Mouse (Mus musculus): ENCODE measurements around the gene Sphk2. TPM values are rescaled to one million over a fixed set of nuclear protein-coding genes. Genes with fewer than 3 reads are reported as not detected.

Sphk2 gene
- polyA plus RNA-seq, 1 experiment from 2014 or later: 17.2 TPM

DNA sequence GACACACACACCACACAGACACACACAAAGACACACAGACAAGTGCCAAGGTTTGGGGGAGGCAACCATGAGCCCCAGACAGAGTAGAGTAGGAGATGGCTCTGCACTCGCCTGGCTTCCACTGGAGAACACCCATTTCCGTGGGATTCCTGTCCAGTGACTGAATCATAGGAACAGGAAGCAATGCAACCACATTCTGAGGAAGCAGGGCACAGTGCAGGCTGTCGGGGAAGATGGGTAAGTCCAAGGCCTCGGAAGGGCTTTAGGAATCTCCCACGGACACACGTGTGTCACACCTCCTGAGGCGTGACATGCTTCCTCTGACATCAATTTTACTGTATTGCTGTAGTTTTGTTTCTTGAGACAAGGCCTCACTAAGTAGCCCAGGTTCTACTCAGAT is 30.3 kb upstream of the Sphk2 start:
- DNase-seq: no peak
- Histone ChIP-seq H3K9me3 (ENCODE audit: control insufficient read depth, low read length) (no peaks in the 10 kb centered on the region), H3K27me3 (ENCODE audit: control insufficient read depth, insufficient read depth, low read length) (no peaks in the 10 kb centered on the region), H3K4me2 (ENCODE audit: low read length) (no peak overlapping the region), H3K9ac (replicated peaks; ENCODE audit: low read length) (no peak overlapping the region), H3K4me1 (ENCODE audit: control insufficient read depth, insufficient read depth, low read length) (0 out of 2 replicates have a peak, but pooled peaks cover 3% of the 10 kb centered on the region), H3K36me3 (ENCODE audit: control insufficient read depth, insufficient read depth, low read length) (no peaks in the 10 kb centered on the region), H3K4me3 (replicated peaks; ENCODE audit: low read depth, low read length) (no peak overlapping the region), H3K27ac (replicated peaks; ENCODE audit: low read depth, low read length) (no peak overlapping the region)
- no peak for ATAC-seq (ENCODE audit: low FRiP score, low TSS enrichment)
- WGBS: 81% methylated on average over 7 of the region's 7 CpGs

DNA sequence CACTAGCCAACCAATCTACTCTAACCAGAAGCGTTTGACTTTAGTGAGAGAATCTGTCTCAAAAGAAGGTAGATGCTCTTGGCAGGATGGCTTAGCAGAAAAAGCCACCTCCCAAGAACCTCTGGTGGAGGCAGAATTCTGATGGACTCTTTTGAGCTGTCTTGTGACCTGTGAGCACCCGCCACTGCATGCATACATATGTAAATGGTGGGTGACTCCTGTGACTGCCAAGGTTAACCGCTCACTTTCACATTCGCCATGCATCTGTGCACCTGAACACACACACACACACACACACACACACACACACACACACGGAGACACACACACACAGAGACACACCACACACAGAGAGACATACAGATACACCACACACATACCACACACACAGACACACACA is 29.6 kb upstream of the Sphk2 start:
- Histone ChIP-seq H3K36me3 (ENCODE audit: control insufficient read depth, insufficient read depth, low read length) (no peaks in the 10 kb centered on the region), H3K9ac (replicated peaks; ENCODE audit: low read length) (no peak overlapping the region), H3K4me2 (ENCODE audit: low read length) (no peak overlapping the region), H3K4me3 (replicated peaks; ENCODE audit: low read depth, low read length) (no peak overlapping the region), H3K27me3 (ENCODE audit: control insufficient read depth, insufficient read depth, low read length) (no peaks in the 10 kb centered on the region), H3K27ac (replicated peaks; ENCODE audit: low read depth, low read length) (no peak overlapping the region), H3K4me1 (ENCODE audit: control insufficient read depth, insufficient read depth, low read length) (0 out of 2 replicates have a peak, but pooled peaks cover 3% of the 10 kb centered on the region), H3K9me3 (ENCODE audit: control insufficient read depth, low read length) (no peaks in the 10 kb centered on the region)
- no peak for DNase-seq
- WGBS: 83% methylated on average over 5 of the region's 5 CpGs
- ATAC-seq (ENCODE audit: low FRiP score, low TSS enrichment): no peak

DNA sequence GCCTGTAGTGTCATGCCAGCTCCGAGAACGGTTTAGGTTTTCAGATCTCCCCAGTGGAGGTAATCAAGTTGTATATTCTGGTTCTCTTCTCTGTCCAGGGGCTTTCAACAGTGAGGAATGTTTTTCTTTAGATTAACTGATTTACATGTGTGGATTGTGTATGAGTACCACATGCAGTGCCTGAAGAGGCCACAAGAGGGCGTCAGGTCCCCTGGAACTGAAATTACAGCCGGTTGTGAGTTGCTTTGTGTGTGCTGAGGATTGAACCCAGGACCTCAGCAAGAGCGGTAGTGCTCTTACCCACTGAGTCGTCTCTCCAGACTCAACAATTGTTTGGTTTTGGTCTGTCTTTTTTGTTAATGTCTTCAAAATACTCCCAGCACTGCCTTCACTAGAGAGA is 28.7 kb upstream of the Sphk2 start:
- Histone ChIP-seq H3K27ac (replicated peaks; ENCODE audit: low read depth, low read length) (no peak overlapping the region), H3K27me3 (ENCODE audit: control insufficient read depth, insufficient read depth, low read length) (no peaks in the 10 kb centered on the region), H3K4me1 (ENCODE audit: control insufficient read depth, insufficient read depth, low read length) (0 out of 2 replicates have a peak, but pooled peaks cover 3% of the 10 kb centered on the region), H3K4me2 (ENCODE audit: low read length) (no peak overlapping the region), H3K9ac (replicated peaks; ENCODE audit: low read length) (no peak overlapping the region), H3K9me3 (ENCODE audit: control insufficient read depth, low read length) (no peaks in the 10 kb centered on the region), H3K4me3 (replicated peaks; ENCODE audit: low read depth, low read length) (no peak overlapping the region), H3K36me3 (ENCODE audit: control insufficient read depth, insufficient read depth, low read length) (no peaks in the 10 kb centered on the region)
- ATAC-seq (ENCODE audit: low FRiP score, low TSS enrichment) (no peak), DNase-seq (no peak)
- WGBS: 66% methylated on average over 6 of the region's 6 CpGs

DNA sequence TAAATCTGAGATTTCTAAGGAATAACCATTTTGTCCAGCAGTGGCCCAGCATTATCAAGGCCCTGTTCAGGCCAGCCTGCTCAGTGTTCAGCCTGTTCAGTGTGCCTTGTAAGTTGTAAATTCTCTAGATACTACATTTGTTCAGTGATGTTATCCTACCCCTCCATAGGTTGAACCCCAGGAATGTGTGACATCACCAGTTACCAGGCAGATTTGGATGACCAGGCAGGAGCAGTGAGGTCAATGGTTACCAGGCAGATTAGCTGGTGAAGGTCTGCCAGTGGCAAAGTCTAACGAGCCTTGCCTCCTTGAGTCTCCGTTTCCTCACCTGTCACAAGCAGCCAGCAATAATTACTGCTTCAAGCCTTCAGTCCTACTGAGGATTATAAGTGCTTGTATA is 26.6 kb upstream of the Sphk2 start:
- H3K4me3 ChIP-seq (replicated peaks; ENCODE audit: low read depth, low read length): no peak overlapping the region
- 44% methylated on average over 2 of the region's 2 CpGs for WGBS
- no peak overlapping the region for H3K4me2 ChIP-seq (ENCODE audit: low read length)
- H3K27ac ChIP-seq (replicated peaks; ENCODE audit: low read depth, low read length): no peak overlapping the region
- H3K9ac ChIP-seq (replicated peaks; ENCODE audit: low read length): no peak overlapping the region
- H3K9me3 ChIP-seq (ENCODE audit: control insufficient read depth, low read length): no peaks in the 10 kb centered on the region
- H3K4me1 ChIP-seq (ENCODE audit: control insufficient read depth, insufficient read depth, low read length): 0 out of 2 replicates have a peak, but pooled peaks cover 1% of the 10 kb centered on the region
- DNase-seq (peak; percentile 63), ATAC-seq (ENCODE audit: low FRiP score, low TSS enrichment) (no peak)
- H3K36me3 ChIP-seq (ENCODE audit: control insufficient read depth, insufficient read depth, low read length): no peaks in the 10 kb centered on the region
- no peaks in the 10 kb centered on the region for H3K27me3 ChIP-seq (ENCODE audit: control insufficient read depth, insufficient read depth, low read length)

DNA sequence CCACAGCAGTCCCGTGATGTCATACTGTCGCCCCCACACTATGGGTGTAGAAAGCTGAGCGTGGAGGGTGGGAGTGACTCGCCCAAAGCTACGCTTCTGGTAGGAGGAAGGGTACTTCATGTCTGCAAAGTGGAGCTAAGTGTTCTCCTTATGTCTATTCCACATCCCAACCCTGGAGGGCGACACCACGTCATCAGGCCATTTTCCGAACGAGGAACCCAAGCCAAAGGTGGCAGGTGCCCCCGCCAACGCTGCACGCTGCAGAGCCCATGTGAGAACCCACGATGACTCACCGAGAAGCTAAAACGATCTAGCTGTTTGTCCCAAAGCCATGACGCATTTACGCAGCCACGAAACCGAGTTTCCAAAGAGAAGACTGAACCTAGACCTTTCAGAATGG is 24.5 kb upstream of the Sphk2 start:
- 33% methylated on average over 19 of the region's 19 CpGs for WGBS
- no peak overlapping the region for H3K4me3 ChIP-seq (replicated peaks; ENCODE audit: low read depth, low read length)

DNA sequence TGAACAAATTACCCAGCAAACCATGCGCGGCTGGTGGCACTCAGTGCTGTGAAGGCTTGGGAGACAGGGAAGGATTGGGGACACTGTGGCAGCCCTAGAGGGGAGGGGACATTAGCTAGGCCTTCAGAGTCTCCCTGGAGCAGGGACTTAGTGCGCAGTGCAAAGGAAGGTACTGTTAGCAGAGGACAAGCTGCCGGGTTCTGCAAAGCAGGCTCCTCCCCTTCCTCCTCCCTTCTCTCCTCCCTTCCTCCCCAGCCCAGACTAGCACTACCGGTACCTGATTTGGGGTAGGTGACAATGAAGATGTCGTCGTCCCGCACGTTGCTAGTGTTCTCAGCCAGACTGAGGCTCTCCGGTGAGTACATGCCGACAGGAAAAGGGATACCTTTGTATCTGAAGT is 24.0 kb upstream of the Sphk2 start:
- H3K4me3 ChIP-seq (replicated peaks; ENCODE audit: low read depth, low read length): no peak overlapping the region
- H3K4me1 ChIP-seq (ENCODE audit: control insufficient read depth, insufficient read depth, low read length): no peaks in the 10 kb centered on the region

More for the DNA sequence above, 24.5 kb upstream of the Sphk2 start:
- H3K9me3 ChIP-seq (ENCODE audit: control insufficient read depth, low read length): no peaks in the 10 kb centered on the region
- no peak overlapping the region for H3K4me2 ChIP-seq (ENCODE audit: low read length)
- H3K9ac ChIP-seq (replicated peaks; ENCODE audit: low read length): no peak overlapping the region
- H3K27ac ChIP-seq (replicated peaks; ENCODE audit: low read depth, low read length): no peak overlapping the region
- no peaks in the 10 kb centered on the region for H3K36me3 ChIP-seq (ENCODE audit: control insufficient read depth, insufficient read depth, low read length)
- ATAC-seq (ENCODE audit: low FRiP score, low TSS enrichment): no peak
- H3K27me3 ChIP-seq (ENCODE audit: control insufficient read depth, insufficient read depth, low read length): no peaks in the 10 kb centered on the region
- peak; percentile 31 for DNase-seq
- no peaks in the 10 kb centered on the region for H3K4me1 ChIP-seq (ENCODE audit: control insufficient read depth, insufficient read depth, low read length)

DNA sequence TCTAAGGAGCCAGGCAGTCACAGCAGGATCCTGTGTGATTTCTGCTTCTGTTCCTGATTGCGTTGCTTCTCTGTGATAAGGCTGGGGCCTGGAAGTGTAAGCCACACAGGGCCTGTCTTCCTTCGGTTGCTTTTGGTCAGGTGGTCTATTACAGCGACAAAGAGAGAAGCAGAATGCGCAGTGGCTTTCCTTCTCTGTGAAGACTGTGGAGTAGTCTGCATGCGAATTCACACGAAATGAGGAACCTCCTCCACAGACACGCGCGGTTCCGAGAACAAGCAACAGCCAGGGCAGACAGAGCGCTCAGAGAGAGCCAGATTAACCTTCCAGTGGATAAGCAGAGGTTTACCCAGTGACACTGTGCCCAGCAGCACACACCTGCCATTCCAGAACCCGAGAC is 23.5 kb upstream of the Sphk2 start:
- no peaks in the 10 kb centered on the region for H3K9me3 ChIP-seq (ENCODE audit: control insufficient read depth, low read length)
- H3K4me2 ChIP-seq (ENCODE audit: low read length): no peak overlapping the region
- H3K36me3 ChIP-seq (ENCODE audit: control insufficient read depth, insufficient read depth, low read length): no peaks in the 10 kb centered on the region
- no peak overlapping the region for H3K4me3 ChIP-seq (replicated peaks; ENCODE audit: low read depth, low read length)
- no peaks in the 10 kb centered on the region for H3K27me3 ChIP-seq (ENCODE audit: control insufficient read depth, insufficient read depth, low read length)
- no peaks in the 10 kb centered on the region for H3K4me1 ChIP-seq (ENCODE audit: control insufficient read depth, insufficient read depth, low read length)
- WGBS: 89% methylated on average over 12 of the region's 12 CpGs
- DNase-seq (no peak), ATAC-seq (ENCODE audit: low FRiP score, low TSS enrichment) (no peak)
- no peak overlapping the region for H3K27ac ChIP-seq (replicated peaks; ENCODE audit: low read depth, low read length)
- H3K9ac ChIP-seq (replicated peaks; ENCODE audit: low read length): no peak overlapping the region

More for the DNA sequence above, 24.0 kb upstream of the Sphk2 start:
- WGBS: 37% methylated on average over 11 of the region's 11 CpGs
- no peaks in the 10 kb centered on the region for H3K27me3 ChIP-seq (ENCODE audit: control insufficient read depth, insufficient read depth, low read length)
- no peak overlapping the region for H3K4me2 ChIP-seq (ENCODE audit: low read length)
- H3K9me3 ChIP-seq (ENCODE audit: control insufficient read depth, low read length): no peaks in the 10 kb centered on the region
- DNase-seq (no peak), ATAC-seq (ENCODE audit: low FRiP score, low TSS enrichment) (no peak)
- H3K9ac ChIP-seq (replicated peaks; ENCODE audit: low read length): no peak overlapping the region
- H3K36me3 ChIP-seq (ENCODE audit: control insufficient read depth, insufficient read depth, low read length): no peaks in the 10 kb centered on the region
- no peak overlapping the region for H3K27ac ChIP-seq (replicated peaks; ENCODE audit: low read depth, low read length)

DNA sequence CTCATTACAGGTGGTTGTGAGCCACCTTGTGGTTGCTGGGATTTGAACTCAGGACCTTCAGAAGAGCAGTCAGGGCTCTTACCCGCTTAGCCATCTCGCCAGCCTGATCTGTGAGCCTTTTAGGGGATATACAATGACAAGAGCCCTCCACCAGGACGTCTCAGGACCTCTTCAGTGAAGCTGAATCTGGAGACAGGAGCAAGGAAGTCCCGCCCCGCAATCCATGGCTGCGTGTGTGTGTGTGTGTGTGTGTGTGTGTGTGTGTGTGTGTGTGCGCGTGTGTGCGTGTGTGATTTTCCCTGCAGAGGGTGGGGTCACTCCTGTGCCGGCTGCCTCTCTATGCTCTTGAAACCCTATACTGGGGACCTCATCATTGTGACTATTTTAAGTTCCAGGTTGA is 22.0 kb upstream of the Sphk2 start:
- Histone ChIP-seq H3K9me3 (ENCODE audit: control insufficient read depth, low read length) (no peaks in the 10 kb centered on the region), H3K9ac (replicated peaks; ENCODE audit: low read length) (no peak overlapping the region), H3K4me3 (replicated peaks; ENCODE audit: low read depth, low read length) (no peak overlapping the region), H3K27ac (replicated peaks; ENCODE audit: low read depth, low read length) (no peak overlapping the region), H3K4me1 (ENCODE audit: control insufficient read depth, insufficient read depth, low read length) (no peaks in the 10 kb centered on the region), H3K36me3 (ENCODE audit: control insufficient read depth, insufficient read depth, low read length) (no peaks in the 10 kb centered on the region), H3K4me2 (ENCODE audit: low read length) (no peak overlapping the region), H3K27me3 (ENCODE audit: control insufficient read depth, insufficient read depth, low read length) (no peaks in the 10 kb centered on the region)
- 67% methylated on average over 10 of the region's 10 CpGs for WGBS
- ATAC-seq (ENCODE audit: low FRiP score, low TSS enrichment): no peak
- DNase-seq: no peak

DNA sequence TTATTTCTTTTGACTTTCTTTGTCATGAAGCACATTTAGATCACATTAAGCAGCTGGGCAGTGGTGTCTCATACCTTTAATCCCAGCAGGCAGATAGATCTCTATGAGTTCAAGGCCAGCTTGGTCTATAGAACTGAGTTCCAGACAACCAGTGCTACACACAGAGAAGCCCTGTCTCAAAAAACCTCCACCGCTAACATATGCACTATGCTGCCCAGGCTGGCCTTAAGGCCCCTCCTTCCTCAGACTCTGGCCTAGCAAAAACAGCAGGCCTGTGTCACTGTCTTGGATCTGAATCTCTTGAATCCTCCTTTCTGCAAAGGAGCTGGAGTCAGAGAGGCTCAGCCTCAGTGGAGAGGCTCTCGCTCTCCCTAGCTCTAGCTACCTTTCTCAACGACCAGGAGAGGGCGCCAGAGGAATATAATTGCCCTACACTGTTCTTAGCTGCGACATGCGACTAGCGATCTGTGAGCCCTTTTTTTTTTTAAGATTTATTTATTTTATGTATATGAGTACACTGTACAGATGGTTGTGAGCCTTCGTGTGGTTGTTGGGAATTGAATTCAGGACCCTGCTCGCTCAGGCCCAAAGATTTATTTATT is 21.5 kb upstream of the Sphk2 start:
- H3K27me3 ChIP-seq (ENCODE audit: control insufficient read depth, insufficient read depth, low read length): no peaks in the 10 kb centered on the region
- WGBS: 8% methylated on average over 9 of the region's 9 CpGs
- H3K9me3 ChIP-seq (ENCODE audit: control insufficient read depth, low read length): no peaks in the 10 kb centered on the region
- H3K9ac ChIP-seq (replicated peaks; ENCODE audit: low read length): no peak overlapping the region
- no peak overlapping the region for H3K4me2 ChIP-seq (ENCODE audit: low read length)
- H3K4me1 ChIP-seq (ENCODE audit: control insufficient read depth, insufficient read depth, low read length): no peaks in the 10 kb centered on the region
- peak; percentile 95 for DNase-seq
- H3K27ac ChIP-seq (replicated peaks; ENCODE audit: low read depth, low read length): no peak overlapping the region
- H3K36me3 ChIP-seq (ENCODE audit: control insufficient read depth, insufficient read depth, low read length): no peaks in the 10 kb centered on the region
- ATAC-seq (ENCODE audit: low FRiP score, low TSS enrichment): peak; percentile 80; the same call in 1 of the 2 replicates
- no peak overlapping the region for H3K4me3 ChIP-seq (replicated peaks; ENCODE audit: low read depth, low read length)

Data from midbrain, embryonic 14.5 days (tissue).